Mouse (Mus musculus) spleen, adult 2 months (tissue): ENCODE measurements around the gene Pdpk1. TPM values are rescaled to one million over a fixed set of nuclear protein-coding genes. Genes with fewer than 3 reads are reported as not detected.
"Not testable (repeated sequence)": the region's sequence is repeated elsewhere in the genome, so short reads cannot be mapped to it uniquely, and the experiment has no call there.

Source experiments
- DNase-seq, 2 experiments: peaks; one replicate each; pipeline versions ENCODE4 v3.0.0 to v3.0.0-alpha.2; 2012 to 2021; ENCODE audit warnings: low spot score in 2 of 2, low read depth in 1 of 2
- H3K27ac ChIP-seq: fragments of 200-500 bp; 2 replicates; pipeline ENCODE4 v1.5.1; 2012; ENCODE audit warnings: low read length, inconsistent platforms; ENCODE audit not compliant: insufficient read depth
- H3K27me3 ChIP-seq: fragments of 200-500 bp; 2 replicates; pipeline ENCODE4 v1.6.1; 2012; ENCODE audit warnings: mild to moderate bottlenecking, moderate library complexity, low read length, inconsistent platforms; ENCODE audit not compliant: control insufficient read depth, insufficient read depth
- H3K36me3 ChIP-seq: fragments of 200-500 bp; 2 replicates; pipeline ENCODE4 v1.6.1; 2012; ENCODE audit warnings: mild to moderate bottlenecking, low read length, inconsistent platforms; ENCODE audit not compliant: control insufficient read depth, insufficient read depth
- H3K4me1 ChIP-seq: fragments of 200-500 bp; 2 replicates; pipeline ENCODE4 v1.6.1; 2011; ENCODE audit warnings: inconsistent platforms; ENCODE audit not compliant: control insufficient read depth, insufficient read depth, insufficient read length
- H3K4me3 ChIP-seq: fragments of 200-500 bp; 2 replicates; pipeline ENCODE4 v1.5.1; 2011; ENCODE audit warnings: mild to moderate bottlenecking, inconsistent platforms; ENCODE audit not compliant: insufficient read depth, insufficient read length; ENCODE audit errors: extremely low read depth
- CTCF ChIP-seq: fragments of 200-500 bp; IDR thresholded peaks from 2 replicates; pipeline ENCODE4 v1.5.1; 2011; ENCODE audit warnings: mild to moderate bottlenecking, inconsistent platforms; ENCODE audit not compliant: insufficient read depth, insufficient read length, insufficient replicate concordance; ENCODE audit errors: extremely low read depth
- POLR2A ChIP-seq: fragments of 200-500 bp; IDR thresholded peaks from 2 replicates; pipeline ENCODE4 v1.6.1; 2011; ENCODE audit warnings: low read depth, low read length, inconsistent platforms
- WGBS: fragments of 180-500 bp; shearing (Covaris S2); methylation state at CpG from one replicate; pipeline ENCODE4 v1.1.7; 2018; 5-methylcytosine and 5-hydroxymethylcytosine counted together
- polyA plus RNA-seq: library from polyadenylated mRNA; depleted of rRNA; stranded (reverse); fragments of >200 nt; gene quantifications from 2 replicates; pipeline ENCODE4 v1.2.3, GENCODE M21; 2012

The Pdpk1 gene
- polyA plus RNA-seq, 1 experiment, result 12.4 TPM

- H3K27ac ChIP-seq, result peak overlapping the region; percentile 87
- no peak for DNase-seq
- no peak for TF ChIP-seq POLR2A
- no peak for TF ChIP-seq CTCF
- under 1% methylated on average over 40 of the region's 43 CpGs for WGBS
- H3K36me3 ChIP-seq, result no peaks in the 10 kb centered on the region
- H3K4me1 ChIP-seq, result peaks cover 11% of the 10 kb centered on the region
- H3K4me3 ChIP-seq, result peak overlapping the region; percentile 90
- no peaks in the 10 kb centered on the region for H3K27me3 ChIP-seq
Observed at GRCm38 (mm10) chr17:24140845-24141424, 9.8 kb downstream of the Pdpk1 start.

GRCm38 (mm10) chr17:24139968-24140367, 10.8 kb downstream of the Pdpk1 start:
- DNase-seq, result no peak
- Histone ChIP-seq H3K27me3 (no peaks in the 10 kb centered on the region), H3K27ac (no peak overlapping the region), H3K4me3 (no peak overlapping the region), H3K36me3 (no peaks in the 10 kb centered on the region), H3K4me1 (peaks cover 11% of the 10 kb centered on the region)
- 73% methylated on average over 4 of the region's 4 CpGs for WGBS
- TF ChIP-seq CTCF (no peak), POLR2A (no peak)

- no peak overlapping the region for H3K27ac ChIP-seq
- no peak for TF ChIP-seq POLR2A
- no peak for TF ChIP-seq CTCF
- no peak overlapping the region for H3K4me3 ChIP-seq
- no peaks in the 10 kb centered on the region for H3K36me3 ChIP-seq
- H3K27me3 ChIP-seq, result no peaks in the 10 kb centered on the region
- DNase-seq, result no peak
- peaks cover 11% of the 10 kb centered on the region for H3K4me1 ChIP-seq
- WGBS, result 40% methylated on average over 3 of the region's 3 CpGs
Observed at GRCm38 (mm10) chr17:24139256-24139655, 11.5 kb downstream of the Pdpk1 start.

GRCm38 (mm10) chr17:24137226-24137880, 13.4 kb downstream of the Pdpk1 start:
- Histone ChIP-seq H3K4me1 (peaks cover 11% of the 10 kb centered on the region), H3K36me3 (no peaks in the 10 kb centered on the region), H3K27me3 (no peaks in the 10 kb centered on the region), H3K4me3 (no peak overlapping the region), H3K27ac (no peak overlapping the region)
- DNase-seq, result no peak
- TF ChIP-seq CTCF, result no peak
- no peak for TF ChIP-seq POLR2A
- WGBS, result 70% methylated on average over 2 of the region's 2 CpGs

GRCm38 (mm10) chr17:24134062-24134461, 16.7 kb downstream of the Pdpk1 start:
- TF ChIP-seq POLR2A, result no peak
- TF ChIP-seq CTCF, result no peak
- H3K27me3 ChIP-seq, result no peaks in the 10 kb centered on the region
- no peak overlapping the region for H3K27ac ChIP-seq
- no peak overlapping the region for H3K4me3 ChIP-seq
- H3K4me1 ChIP-seq, result peaks cover 3% of the 10 kb centered on the region; the same call in 1 of the 2 replicates
- no peaks in the 10 kb centered on the region for H3K36me3 ChIP-seq
- DNase-seq, result no peak

GRCm38 (mm10) chr17:24132919-24133318, 17.8 kb downstream of the Pdpk1 start:
- not testable (repeated sequence) for H3K4me3 ChIP-seq, H3K27me3 ChIP-seq, H3K36me3 ChIP-seq, H3K4me1 ChIP-seq, H3K27ac ChIP-seq, DNase-seq
- 92% methylated on average over 4 of the region's 4 CpGs for WGBS

GRCm38 (mm10) chr17:24131570-24131969, 19.2 kb downstream of the Pdpk1 start:
- DNase-seq, result no peak
- no peaks in the 10 kb centered on the region for H3K27me3 ChIP-seq

GRCm38 (mm10) chr17:24129246-24129645, 21.5 kb downstream of the Pdpk1 start:
- not testable (repeated sequence) for H3K36me3 ChIP-seq, H3K4me1 ChIP-seq, DNase-seq, H3K27me3 ChIP-seq, H3K4me3 ChIP-seq, H3K27ac ChIP-seq
- 87% methylated on average over 4 of the region's 4 CpGs for WGBS

More at GRCm38 (mm10) chr17:24131570-24131969, 19.2 kb downstream of the Pdpk1 start:
- Histone ChIP-seq H3K36me3 (no peaks in the 10 kb centered on the region), H3K4me3 (no peak overlapping the region), H3K27ac (no peak overlapping the region), H3K4me1 (no peaks in the 10 kb centered on the region; the same call in none of the 2 replicates)
- TF ChIP-seq CTCF, result no peak
- no peak for TF ChIP-seq POLR2A
- WGBS, result 98% methylated on average over 3 of the region's 3 CpGs
